Mouse (Mus musculus) liver, adult (tissue): Measurements from ENCODE around the gene Usp37.

Experiments
- GATA4 ChIP-seq: IDR thresholded peaks from 2 replicates; pipeline ENCODE4 v1.6.1; 2014; ENCODE audit warnings: mild to moderate bottlenecking, low read length; ENCODE audit not compliant: insufficient replicate concordance

The Usp37 gene

DNA sequence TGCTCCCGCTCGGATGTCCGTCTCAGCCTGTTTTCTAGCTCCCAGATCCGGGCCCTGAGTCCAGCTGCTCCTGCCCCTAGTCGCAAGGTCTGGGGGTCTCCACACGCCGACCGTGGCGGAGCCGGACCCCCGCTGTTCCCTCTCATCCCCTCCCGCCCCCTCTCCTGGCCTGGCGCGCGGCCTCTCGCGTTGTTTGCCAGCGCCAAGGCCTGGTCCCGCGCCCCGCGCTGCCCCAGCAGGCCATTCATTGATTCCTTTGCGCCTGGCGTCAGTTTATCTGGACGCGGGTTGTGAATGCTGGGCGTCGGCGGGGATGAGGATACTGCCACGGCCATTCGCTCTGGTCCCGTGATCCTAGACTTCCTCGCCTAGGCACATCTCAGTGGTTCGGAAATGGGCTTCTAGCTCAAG, 37.6 kb downstream of the Usp37 start:
- no peak for TF ChIP-seq GATA4

DNA sequence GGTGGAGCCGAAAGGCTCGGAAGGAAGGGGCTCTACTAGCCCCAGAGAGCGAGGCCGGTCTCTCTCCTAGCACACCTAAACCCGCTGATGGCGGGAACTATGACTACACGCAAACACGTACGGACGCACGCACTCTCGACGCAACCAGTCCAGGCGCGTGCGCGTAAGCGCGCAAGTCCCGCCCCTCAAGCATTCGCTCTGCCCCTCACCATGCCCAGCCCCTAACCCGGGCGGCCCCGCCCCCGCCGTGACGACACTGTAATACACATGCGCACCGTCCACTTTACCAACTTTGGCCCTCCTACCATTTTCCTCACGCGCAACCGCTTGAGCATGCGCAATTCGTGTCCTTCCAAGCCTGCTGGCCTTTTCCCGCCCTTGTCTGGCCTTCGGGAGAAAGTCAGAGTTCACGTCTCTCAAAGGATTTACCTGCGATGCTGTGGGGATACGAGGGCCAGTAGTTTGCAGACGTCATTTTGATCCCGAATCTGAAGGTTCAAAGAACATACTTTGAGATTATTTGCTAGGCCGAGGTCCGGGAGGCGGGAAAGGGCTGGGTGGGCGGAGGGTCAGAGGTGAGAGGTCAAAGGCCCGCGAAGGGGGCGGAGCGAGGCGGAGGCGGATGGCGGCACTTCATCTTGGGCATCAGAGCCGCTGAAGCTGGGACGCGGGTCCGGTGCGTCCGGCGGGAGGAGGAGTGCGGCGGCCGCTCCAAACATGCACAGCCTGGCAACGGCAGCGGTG, 38.2 kb downstream of the Usp37 start, which contains the start of gene Cnot9:
Gene Cnot9 (plus strand): TSS at position 338 of the 744 bp plus-strand sequence.
- no peak; the same call in 1 of the 2 replicates for TF ChIP-seq GATA4

DNA sequence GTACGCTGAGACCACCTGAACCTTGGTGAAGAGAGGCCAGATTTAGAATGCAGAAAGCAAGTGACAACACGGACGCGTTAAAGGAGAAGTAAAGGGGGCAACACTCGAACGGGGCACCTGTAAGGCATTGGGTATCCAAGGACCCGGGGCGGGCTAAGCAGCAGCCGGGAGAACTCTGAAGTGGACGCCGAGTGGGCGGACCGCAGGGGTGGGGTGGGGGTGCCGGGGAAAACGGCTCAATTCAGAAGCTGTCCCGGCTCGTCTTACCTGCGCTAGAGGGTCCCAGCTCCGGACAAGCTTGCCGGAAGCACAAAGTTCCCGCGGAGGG, 38.7 kb downstream of the Usp37 start:
- no peak for TF ChIP-seq GATA4

DNA sequence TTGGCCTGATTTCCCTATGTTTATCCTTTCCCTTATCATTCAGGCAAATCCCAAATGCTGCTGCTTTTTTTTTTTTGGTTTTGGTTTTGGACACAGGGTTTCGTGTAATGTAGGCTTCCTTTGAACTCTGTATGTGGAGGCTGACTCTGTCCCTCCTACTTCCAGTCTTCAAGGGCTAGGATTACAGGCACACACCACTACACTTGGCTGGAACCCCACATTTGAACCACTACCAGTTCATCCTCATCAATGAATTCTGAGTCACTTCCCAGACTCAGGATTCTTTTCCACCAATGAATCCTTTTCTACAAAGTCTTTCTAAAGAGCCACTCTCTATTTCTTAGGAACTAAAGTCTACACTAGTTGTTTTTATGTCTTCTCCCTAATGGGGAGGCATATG, 43.0 kb downstream of the Usp37 start:
- no peak for TF ChIP-seq GATA4

DNA sequence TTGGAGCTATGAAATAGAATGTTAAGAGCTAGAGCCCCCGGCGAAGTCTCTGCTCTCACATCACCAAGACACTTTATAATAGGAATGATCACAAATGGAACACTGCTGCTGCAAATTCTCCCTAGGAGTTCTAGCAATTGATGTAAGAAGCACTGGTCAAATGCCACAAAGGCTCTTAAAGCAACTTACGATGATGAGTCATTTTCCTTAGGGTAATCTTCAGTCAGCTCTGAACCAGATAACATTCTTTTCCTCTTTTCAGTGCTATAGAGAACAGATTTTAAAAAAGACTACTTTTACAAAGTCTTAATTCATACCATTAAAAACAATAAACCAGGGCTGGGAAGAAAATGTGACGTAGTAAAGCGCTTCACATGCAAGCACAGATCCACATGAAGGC, 58.3 kb downstream of the Usp37 start:
- TF ChIP-seq GATA4 = no peak

DNA sequence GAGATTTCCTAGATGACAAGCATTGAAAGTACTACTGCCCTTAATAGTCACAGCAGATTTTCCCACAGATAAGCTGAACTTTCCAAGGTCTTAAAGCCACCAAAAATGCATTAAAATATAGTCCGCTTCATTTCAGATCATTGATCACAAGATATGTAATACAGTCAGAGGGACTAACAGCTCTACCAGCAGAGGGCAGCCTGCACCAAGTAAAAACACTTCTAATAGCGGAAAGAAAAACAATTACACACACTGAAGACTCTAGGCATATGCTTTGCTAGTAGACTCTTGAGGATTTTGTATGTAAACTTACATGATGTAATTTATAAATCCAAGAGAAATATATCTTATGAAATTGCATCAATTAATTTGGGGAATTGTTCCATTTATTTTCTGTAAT, 83.8 kb downstream of the Usp37 start:
- TF ChIP-seq GATA4 = no peak

DNA sequence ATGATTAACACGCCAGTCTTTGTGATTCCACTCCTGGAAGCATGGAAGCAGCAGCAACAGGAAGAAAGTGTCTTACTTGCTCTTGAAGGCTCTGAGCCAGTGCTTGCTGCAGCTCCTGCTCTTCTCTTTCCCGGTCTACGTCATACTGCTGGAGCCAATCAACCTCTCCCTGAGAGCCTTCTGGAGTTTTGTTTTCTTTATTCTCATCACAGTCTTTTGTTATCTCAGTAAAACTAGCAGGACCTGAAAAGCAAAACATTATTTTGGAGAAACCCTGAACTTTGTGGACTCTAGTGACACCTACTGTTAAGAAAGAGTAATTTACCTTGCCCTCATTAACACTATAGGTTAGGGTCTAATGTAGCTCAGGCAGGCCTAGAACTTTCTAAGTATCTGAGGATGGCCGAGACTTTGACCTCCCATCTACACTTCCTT, 91.5 kb downstream of the Usp37 start:
- TF ChIP-seq GATA4 = no peak

DNA sequence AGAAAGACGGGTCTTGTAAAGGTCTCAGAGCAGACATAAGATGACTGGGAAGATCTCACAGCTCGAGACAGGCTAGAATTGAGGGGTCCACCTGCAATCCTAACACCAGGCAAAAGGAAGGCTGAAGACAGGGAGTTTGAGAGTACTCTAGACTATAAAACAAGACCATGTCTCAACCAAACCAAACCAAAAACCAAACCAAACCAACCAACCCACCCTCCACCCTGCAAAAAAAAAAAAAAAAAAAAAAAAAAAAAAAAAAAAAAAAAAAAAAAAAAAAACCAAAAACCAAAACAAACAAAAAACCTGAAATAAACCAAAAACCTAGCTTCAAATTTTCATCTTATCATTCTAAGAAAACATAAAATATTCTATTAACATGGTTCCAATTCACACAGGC, 99.5 kb downstream of the Usp37 start:
- no peak for TF ChIP-seq GATA4

DNA sequence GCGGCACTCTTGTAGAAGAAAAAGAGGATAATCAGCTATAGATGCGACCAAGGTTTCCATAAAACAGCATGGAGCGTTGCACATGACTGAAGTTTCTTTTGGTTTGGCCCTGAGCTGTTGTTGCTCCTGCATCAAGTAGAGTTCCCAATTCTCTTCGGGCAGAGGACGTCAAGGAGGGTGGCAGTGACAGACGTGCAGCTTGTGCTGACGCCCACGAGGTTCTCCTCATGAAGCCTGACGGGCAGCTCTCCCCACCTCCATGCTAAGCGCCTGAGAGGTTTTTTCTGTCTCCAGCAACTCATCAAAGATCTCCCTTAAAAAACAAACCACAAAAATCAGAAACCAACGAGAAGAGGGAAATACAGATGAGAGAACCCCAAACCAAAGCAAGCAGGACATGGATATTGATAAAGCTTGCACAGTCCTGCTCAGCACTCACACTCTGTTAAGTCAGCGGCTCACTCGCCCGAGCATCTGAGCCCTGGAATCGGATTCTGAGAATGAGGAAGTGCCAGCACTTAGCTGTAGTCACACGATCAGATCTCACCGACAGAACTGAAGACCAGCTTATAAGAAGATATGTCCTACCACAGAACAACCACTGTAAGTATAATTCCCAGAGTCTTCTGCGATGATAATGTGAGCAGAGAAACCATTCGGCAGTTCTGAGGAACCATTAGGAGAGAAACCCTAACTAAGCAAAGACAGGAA, 104.8 kb downstream of the Usp37 start:
- no peak for TF ChIP-seq GATA4

DNA sequence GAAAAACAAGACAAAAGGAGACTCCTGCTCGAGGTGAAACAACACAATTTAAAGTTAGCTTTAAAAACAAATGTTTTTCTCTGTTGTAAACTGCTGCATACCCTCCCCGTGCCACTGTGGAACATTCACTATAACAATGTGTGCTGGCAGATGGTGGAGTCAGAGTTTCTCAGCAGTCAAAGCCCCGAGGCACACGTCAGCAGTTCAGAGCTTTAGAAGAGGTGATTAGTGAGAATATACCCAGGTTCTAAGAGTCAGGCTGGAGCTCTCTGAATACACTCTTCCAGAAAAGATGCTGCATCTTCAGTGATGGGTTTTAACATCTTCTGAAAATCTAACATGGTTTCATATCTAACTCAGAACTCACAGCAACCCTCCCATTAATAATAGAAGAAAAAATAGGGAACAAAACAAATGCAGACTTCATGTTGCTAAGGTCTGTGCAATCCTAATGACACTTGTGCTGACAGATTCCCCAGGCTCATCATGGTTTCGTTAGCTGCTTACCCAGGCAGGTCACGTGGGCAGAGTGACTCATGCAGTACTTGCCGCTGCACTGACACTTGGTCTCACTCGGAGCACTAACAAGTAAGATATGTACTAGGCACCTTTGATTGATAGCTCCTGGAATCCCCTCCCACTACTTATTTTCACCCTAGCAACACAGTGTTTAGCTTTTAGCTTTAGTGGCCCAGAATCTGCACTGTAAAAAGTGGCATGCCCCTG, 106.2 kb downstream of the Usp37 start:
- no peak for TF ChIP-seq GATA4

DNA sequence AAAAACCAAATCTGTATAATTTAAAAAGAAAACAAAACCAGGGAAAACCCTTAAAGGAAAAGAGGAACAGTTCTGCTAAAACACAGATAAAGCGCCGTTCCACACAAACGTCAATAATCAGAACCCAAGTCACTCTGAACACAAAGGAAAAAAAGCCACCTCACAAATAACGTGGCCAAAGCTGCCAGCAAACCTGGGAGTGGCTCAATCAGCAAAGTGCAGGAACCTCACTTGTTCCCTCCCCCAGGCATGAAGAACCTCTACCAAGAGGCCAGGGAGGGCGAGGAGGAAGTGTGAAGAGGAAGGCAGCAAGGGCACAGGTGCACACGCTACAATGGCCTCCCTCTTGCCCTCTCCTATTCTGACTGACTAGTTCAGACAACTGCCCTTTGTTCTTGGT, 108.5 kb downstream of the Usp37 start:
- no peak for TF ChIP-seq GATA4

DNA sequence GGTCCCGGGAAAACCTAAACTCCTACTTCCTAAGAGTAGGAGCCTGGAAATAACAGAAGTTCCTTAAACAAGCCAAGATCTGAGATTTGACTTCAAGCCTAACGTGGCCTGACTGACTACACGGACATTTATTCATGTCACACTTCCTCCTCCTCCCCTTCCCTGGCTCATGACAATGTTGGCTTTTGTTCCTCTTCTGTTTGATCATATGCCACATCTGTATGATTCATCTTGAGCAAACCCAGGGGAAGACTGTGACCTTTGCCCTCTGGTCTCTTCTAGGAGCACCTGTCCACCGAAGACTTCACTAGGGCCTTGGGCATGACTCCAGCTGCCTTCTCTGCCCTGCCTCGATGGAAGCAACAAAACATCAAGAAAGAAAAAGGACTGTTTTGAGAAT, 109.5 kb downstream of the Usp37 start:
- no peak for TF ChIP-seq GATA4

DNA sequence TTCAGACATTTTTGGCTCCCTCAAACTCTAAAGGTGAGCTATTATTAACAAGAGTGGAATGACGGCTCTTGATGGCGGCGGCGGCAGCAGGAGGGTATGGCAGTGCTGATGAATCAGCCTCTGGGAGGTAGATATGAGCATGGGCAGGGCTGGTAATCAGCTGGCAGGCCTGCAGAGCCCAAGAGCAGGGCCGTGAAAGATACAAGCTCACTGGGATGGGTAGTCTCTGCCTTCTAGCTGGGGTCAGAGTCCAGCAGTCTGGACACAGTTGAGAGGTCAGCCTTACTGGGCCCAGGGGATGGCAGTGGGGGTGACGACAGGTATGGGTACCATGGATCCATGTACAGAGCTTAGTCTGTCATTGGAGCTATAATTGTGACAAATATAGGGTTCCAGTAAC, 110.9 kb downstream of the Usp37 start:
- TF ChIP-seq GATA4 = no peak

DNA sequence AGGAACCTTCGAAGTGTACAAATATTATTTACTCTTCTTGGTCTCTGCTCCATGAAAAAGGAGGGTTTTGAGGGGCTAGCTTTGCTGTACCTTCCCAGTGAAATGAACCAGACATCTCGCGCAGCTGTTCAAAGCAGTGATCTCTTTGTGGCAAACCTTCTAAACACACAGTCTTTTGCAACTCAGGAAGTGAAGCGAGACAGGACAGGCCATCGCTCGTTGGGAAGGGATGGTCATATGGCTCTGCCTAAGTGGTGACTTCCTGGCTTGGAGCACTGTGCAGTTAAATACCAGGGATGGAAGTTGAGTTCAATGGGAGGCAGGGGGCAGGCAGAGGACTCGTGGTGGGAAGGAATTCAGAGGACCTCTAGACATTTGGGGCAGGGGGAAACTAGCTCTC, 118.2 kb downstream of the Usp37 start:
- no peak for TF ChIP-seq GATA4

DNA sequence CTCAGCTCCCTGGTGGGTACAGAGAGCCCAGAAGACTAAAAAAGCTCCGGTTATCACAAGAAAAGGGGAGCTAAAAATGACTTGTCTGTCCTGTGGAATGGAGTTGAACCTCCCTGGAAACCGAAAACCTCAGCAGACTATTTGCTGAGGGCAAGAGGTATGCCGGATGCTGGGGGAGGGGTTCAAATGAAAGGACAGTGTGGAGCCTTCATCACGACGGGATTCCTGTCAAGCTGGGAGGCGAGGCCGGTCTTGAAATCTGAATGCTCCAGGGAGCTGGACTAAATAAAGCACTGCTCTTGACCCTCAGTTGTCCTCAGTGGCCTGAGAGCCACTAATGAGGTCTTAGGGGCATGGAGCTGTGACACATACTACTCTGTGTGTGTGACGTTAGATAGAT, 120.9 kb downstream of the Usp37 start:
- no peak for TF ChIP-seq GATA4

DNA sequence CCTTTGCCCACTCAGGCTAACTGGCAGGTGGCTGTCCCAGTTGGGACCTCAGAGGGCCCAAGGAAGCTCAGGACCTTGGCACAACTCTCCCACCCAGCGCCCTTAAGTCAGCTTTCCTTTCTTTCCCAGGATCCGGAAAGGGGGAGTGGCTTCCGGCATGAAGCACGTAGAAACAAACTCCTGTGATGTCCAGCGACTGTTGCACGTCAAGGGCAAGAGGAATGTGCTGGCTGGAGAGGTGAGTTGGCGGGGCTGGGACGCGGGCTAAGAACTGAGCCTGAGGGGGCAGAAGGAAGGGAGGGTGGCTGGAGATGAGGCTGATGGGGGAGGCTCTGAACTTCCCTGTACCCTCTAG, 124.7 kb downstream of the Usp37 start:
- TF ChIP-seq GATA4 = no peak
